Mouse (Mus musculus): ENCODE data around the gene Chchd6. TPM values are rescaled to one million over a fixed set of nuclear protein-coding genes. Genes with fewer than 3 reads are reported as not detected.

Chchd6 gene
- polyA plus RNA-seq, 1 experiment from 2014 or later: 191 TPM

DNA sequence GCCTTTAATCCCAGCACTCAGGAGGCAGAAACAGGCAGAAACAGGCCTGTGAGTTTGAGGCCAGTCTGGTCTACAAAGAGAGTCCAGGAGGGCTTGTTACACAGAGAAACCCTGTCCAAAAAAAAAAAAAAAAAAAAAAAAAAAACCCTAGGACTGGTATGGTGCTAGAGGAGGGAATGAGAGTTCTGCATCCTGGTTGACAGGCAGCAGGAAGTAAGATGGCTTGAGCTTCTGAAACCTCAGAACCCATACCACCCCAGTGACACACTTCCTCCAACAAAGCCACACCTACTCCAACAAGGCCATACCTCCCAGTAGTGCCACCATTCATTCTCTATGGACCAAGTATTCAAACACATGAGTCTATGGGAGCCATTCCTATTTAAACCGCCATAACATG is 1.1 kb upstream of the Chchd6 start:
- no peaks in the 10 kb centered on the region for H3K9me3 ChIP-seq (replicated peaks; ENCODE audit: control insufficient read depth, low read length, poor library complexity, severe bottlenecking)
- H3K27me3 ChIP-seq (ENCODE audit: control insufficient read depth, insufficient read depth, low read depth, low read length): no peaks in the 10 kb centered on the region
- no peak overlapping the region for H3K4me2 ChIP-seq (ENCODE audit: low read length)
- no peaks in the 10 kb centered on the region for H3K36me3 ChIP-seq (ENCODE audit: control insufficient read depth, insufficient read depth, low read length)
- 95% methylated on average over 1 of the region's 1 CpGs for WGBS
- peaks cover 14% of the 10 kb centered on the region for H3K4me1 ChIP-seq (ENCODE audit: control insufficient read depth, insufficient read depth, low read length)
- no peak for ATAC-seq
- no peak overlapping the region for H3K9ac ChIP-seq (ENCODE audit: low read depth, low read length)
- no peak overlapping the region for H3K27ac ChIP-seq (ENCODE audit: low read length)
- H3K4me3 ChIP-seq (ENCODE audit: low read depth, low read length): no peak overlapping the region

- H3K27ac ChIP-seq (ENCODE audit: low read length): peak overlapping the region; percentile 77; the same call in 1 of the 2 replicates
Observed at GRCm38 (mm10) chr6:89595777-89596146, 310 bp upstream of the Chchd6 start.

GRCm38 (mm10) chr6:89592016-89592415 is 3.4 kb downstream of the Chchd6 start:
- Histone ChIP-seq H3K27me3 (ENCODE audit: control insufficient read depth, insufficient read depth, low read depth, low read length) (no peaks in the 10 kb centered on the region), H3K4me3 (ENCODE audit: low read depth, low read length) (no peak overlapping the region), H3K27ac (ENCODE audit: low read length) (no peak overlapping the region), H3K9me3 (replicated peaks; ENCODE audit: control insufficient read depth, low read length, poor library complexity, severe bottlenecking) (no peaks in the 10 kb centered on the region), H3K36me3 (ENCODE audit: control insufficient read depth, insufficient read depth, low read length) (no peaks in the 10 kb centered on the region), H3K4me1 (ENCODE audit: control insufficient read depth, insufficient read depth, low read length) (peaks cover 14% of the 10 kb centered on the region), H3K9ac (ENCODE audit: low read depth, low read length) (no peak overlapping the region), H3K4me2 (ENCODE audit: low read length) (no peak overlapping the region)
- no peak for ATAC-seq
- 86% methylated on average over 3 of the region's 3 CpGs for WGBS

More at GRCm38 (mm10) chr6:89595777-89596146, 310 bp upstream of the Chchd6 start:
- H3K4me2 ChIP-seq (ENCODE audit: low read length): peak overlapping the region; percentile 70
- ATAC-seq: peak; percentile 51; the same call in 1 of the 2 replicates
- peak overlapping the region; percentile 81 for H3K4me3 ChIP-seq (ENCODE audit: low read depth, low read length)
- no peaks in the 10 kb centered on the region for H3K27me3 ChIP-seq (ENCODE audit: control insufficient read depth, insufficient read depth, low read depth, low read length)
- H3K36me3 ChIP-seq (ENCODE audit: control insufficient read depth, insufficient read depth, low read length): no peaks in the 10 kb centered on the region
- no peak overlapping the region for H3K9ac ChIP-seq (ENCODE audit: low read depth, low read length)
- 21% methylated on average over 5 of the region's 5 CpGs for WGBS
- no peaks in the 10 kb centered on the region for H3K9me3 ChIP-seq (replicated peaks; ENCODE audit: control insufficient read depth, low read length, poor library complexity, severe bottlenecking)
- peaks cover 14% of the 10 kb centered on the region for H3K4me1 ChIP-seq (ENCODE audit: control insufficient read depth, insufficient read depth, low read length)

DNA sequence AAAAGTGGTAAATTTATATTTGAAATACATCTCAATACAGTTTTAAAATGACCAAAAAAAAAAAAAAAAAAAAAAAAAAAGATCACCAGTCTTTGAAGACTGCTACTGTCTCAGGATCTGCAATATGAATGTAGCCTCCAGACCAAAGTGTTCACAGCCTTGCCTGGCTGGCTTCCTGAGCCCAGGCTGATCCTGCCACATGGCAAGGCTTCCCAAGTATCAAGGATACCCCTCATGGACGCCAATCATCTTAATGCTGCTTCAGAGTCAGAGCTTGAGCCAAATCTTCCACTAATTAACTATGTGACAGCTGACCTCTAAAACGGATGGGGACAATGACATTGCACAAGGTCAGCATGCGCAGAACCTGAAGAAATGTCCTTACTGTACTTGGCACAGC is 3.9 kb downstream of the Chchd6 start:
- Histone ChIP-seq H3K27me3 (ENCODE audit: control insufficient read depth, insufficient read depth, low read depth, low read length) (no peaks in the 10 kb centered on the region), H3K4me2 (ENCODE audit: low read length) (no peak overlapping the region), H3K4me1 (ENCODE audit: control insufficient read depth, insufficient read depth, low read length) (peaks cover 14% of the 10 kb centered on the region), H3K36me3 (ENCODE audit: control insufficient read depth, insufficient read depth, low read length) (no peaks in the 10 kb centered on the region), H3K4me3 (ENCODE audit: low read depth, low read length) (no peak overlapping the region), H3K9ac (ENCODE audit: low read depth, low read length) (no peak overlapping the region), H3K27ac (ENCODE audit: low read length) (no peak overlapping the region), H3K9me3 (replicated peaks; ENCODE audit: control insufficient read depth, low read length, poor library complexity, severe bottlenecking) (no peaks in the 10 kb centered on the region)
- 86% methylated on average over 3 of the region's 3 CpGs for WGBS
- no peak for ATAC-seq

DNA sequence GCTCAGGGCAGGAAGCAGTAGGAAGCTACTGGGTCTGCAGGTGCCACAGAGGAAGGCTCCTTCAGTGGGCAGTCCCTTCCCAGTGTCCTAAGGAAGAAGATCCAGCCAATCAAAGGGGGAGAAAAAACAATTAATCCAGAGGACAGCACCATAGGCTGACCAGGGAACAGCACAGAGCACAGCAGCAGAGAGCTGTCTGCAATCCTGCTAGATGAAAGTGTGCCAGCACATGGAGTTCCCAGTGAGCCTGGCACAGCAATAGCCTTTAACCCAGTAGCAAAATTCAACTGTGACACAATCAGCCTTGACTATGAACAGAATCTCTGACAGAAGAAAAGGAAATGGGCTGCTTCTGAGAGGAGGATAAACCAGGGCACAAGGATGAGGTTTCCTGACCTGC is 9.8 kb downstream of the Chchd6 start:
- Histone ChIP-seq H3K4me2 (ENCODE audit: low read length) (no peak overlapping the region), H3K27ac (ENCODE audit: low read length) (peak overlapping the region; percentile 8; the same call in 1 of the 2 replicates), H3K36me3 (ENCODE audit: control insufficient read depth, insufficient read depth, low read length) (no peaks in the 10 kb centered on the region), H3K9me3 (replicated peaks; ENCODE audit: control insufficient read depth, low read length, poor library complexity, severe bottlenecking) (no peaks in the 10 kb centered on the region), H3K9ac (ENCODE audit: low read depth, low read length) (no peak overlapping the region), H3K27me3 (ENCODE audit: control insufficient read depth, insufficient read depth, low read depth, low read length) (no peaks in the 10 kb centered on the region), H3K4me3 (ENCODE audit: low read depth, low read length) (no peak overlapping the region), H3K4me1 (ENCODE audit: control insufficient read depth, insufficient read depth, low read length) (peaks cover 17% of the 10 kb centered on the region)
- no peak for ATAC-seq

DNA sequence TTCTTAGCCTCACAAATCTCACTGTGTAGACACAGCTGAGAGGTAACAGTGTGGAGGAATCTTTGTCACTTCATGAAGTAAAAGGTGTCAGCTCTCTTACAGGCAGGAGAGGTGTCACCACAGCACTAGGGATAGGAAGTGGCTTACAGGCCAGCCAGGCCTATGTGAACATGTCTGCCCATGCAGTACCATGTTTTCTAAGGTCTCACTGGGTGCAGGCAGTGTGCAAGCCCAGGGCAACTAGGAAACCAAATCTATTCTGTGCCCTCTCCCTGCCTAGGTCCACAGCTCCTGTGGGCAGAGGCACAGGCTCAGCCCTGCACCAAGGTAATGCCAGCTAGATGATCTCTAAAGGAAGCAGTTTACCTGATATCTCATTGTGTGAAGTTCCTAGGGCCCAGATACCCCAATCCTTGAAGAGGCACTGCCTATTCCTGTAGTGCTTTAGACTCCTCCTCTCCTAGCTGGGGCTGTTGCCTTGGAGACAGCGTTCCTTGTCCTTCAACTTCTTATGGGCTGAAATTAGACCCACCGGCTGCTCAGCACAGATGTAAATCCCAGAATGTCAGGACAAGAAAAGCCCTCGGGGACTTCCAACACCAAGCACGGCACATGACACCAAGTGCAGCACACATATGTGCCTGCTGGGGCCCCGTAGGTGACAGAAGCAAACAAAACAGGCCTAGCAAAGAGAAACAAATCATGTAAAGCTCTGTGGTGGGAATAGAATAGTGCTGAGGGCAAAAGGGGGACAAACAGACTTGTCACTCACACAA is 10.6 kb downstream of the Chchd6 start:
- peak overlapping the region; percentile 6; the same call in 1 of the 2 replicates for H3K27ac ChIP-seq (ENCODE audit: low read length)
- no peaks in the 10 kb centered on the region for H3K27me3 ChIP-seq (ENCODE audit: control insufficient read depth, insufficient read depth, low read depth, low read length)
- H3K4me3 ChIP-seq (ENCODE audit: low read depth, low read length): no peak overlapping the region
- H3K9ac ChIP-seq (ENCODE audit: low read depth, low read length): no peak overlapping the region
- whole genome bisulfite sequencing: 9% methylated on average over 5 of the region's 5 CpGs
- no peak overlapping the region for H3K4me2 ChIP-seq (ENCODE audit: low read length)
- ATAC-seq: peak; percentile 76
- H3K4me1 ChIP-seq (ENCODE audit: control insufficient read depth, insufficient read depth, low read length): peaks cover 17% of the 10 kb centered on the region
- no peaks in the 10 kb centered on the region for H3K9me3 ChIP-seq (replicated peaks; ENCODE audit: control insufficient read depth, low read length, poor library complexity, severe bottlenecking)
- H3K36me3 ChIP-seq (ENCODE audit: control insufficient read depth, insufficient read depth, low read length): no peaks in the 10 kb centered on the region

GRCm38 (mm10) chr6:89583170-89583569 is 12.3 kb downstream of the Chchd6 start:
- no peak overlapping the region for H3K4me2 ChIP-seq (ENCODE audit: low read length)
- no peaks in the 10 kb centered on the region for H3K36me3 ChIP-seq (ENCODE audit: control insufficient read depth, insufficient read depth, low read length)
- no peaks in the 10 kb centered on the region for H3K9me3 ChIP-seq (replicated peaks; ENCODE audit: control insufficient read depth, low read length, poor library complexity, severe bottlenecking)
- peaks cover 17% of the 10 kb centered on the region for H3K4me1 ChIP-seq (ENCODE audit: control insufficient read depth, insufficient read depth, low read length)
- no peak for ATAC-seq
- H3K9ac ChIP-seq (ENCODE audit: low read depth, low read length): no peak overlapping the region
- no peak overlapping the region for H3K27ac ChIP-seq (ENCODE audit: low read length)
- H3K4me3 ChIP-seq (ENCODE audit: low read depth, low read length): no peak overlapping the region
- WGBS: 93% methylated on average over 3 of the region's 3 CpGs
- H3K27me3 ChIP-seq (ENCODE audit: control insufficient read depth, insufficient read depth, low read depth, low read length): no peaks in the 10 kb centered on the region

DNA sequence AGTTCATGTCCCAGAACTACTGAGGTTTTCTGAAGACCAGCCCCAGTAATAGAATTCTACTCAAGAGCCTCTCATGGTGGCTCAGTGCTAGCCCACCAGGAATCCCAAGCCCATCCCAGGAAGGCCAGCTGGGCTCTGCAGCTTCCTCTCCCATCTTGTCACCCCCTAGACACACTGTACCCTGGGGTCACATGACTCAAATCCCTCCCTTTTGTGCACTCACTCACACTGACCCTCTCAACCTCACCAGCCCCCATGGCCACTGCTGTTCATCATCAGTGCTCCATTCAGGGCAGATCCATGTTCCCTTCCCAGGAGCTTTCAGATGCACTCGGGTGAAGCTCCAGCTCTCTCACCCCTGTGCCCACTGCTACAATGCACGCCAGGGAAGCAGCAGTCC is 20.8 kb downstream of the Chchd6 start:
- H3K4me2 ChIP-seq (ENCODE audit: low read length): no peak overlapping the region
- no peaks in the 10 kb centered on the region for H3K9me3 ChIP-seq (replicated peaks; ENCODE audit: control insufficient read depth, low read length, poor library complexity, severe bottlenecking)
- H3K4me3 ChIP-seq (ENCODE audit: low read depth, low read length): no peak overlapping the region
- ATAC-seq: no peak
- H3K4me1 ChIP-seq (ENCODE audit: control insufficient read depth, insufficient read depth, low read length): no peaks in the 10 kb centered on the region
- no peaks in the 10 kb centered on the region for H3K27me3 ChIP-seq (ENCODE audit: control insufficient read depth, insufficient read depth, low read depth, low read length)
- WGBS: 53% methylated on average over 2 of the region's 2 CpGs
- H3K36me3 ChIP-seq (ENCODE audit: control insufficient read depth, insufficient read depth, low read length): peaks cover 2% of the 10 kb centered on the region; the same call in 1 of the 2 replicates
- H3K27ac ChIP-seq (ENCODE audit: low read length): no peak overlapping the region
- no peak overlapping the region for H3K9ac ChIP-seq (ENCODE audit: low read depth, low read length)

DNA sequence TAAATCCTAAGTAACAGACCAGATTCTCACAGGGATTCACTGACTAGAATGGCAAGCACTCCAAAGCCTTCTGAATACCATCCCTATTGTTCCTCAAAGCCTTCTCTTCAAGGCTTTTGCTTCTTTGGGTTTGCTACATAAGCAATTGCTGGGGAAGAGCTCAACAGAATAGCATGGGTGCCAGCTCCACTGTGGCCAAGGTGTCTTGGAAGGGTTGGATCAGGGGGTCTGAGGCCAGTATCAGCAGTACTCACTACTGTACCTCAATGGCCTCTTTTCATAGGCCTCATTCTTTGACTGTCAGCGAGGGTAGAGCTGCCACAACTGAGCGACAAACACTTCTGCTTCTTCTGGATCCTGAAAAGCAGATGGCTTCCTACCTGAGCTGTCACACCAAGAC is 21.7 kb downstream of the Chchd6 start:
- no peaks in the 10 kb centered on the region for H3K9me3 ChIP-seq (replicated peaks; ENCODE audit: control insufficient read depth, low read length, poor library complexity, severe bottlenecking)
- H3K36me3 ChIP-seq (ENCODE audit: control insufficient read depth, insufficient read depth, low read length): peaks cover 4% of the 10 kb centered on the region
- H3K9ac ChIP-seq (ENCODE audit: low read depth, low read length): no peak overlapping the region
- H3K4me2 ChIP-seq (ENCODE audit: low read length): no peak overlapping the region
- no peaks in the 10 kb centered on the region for H3K27me3 ChIP-seq (ENCODE audit: control insufficient read depth, insufficient read depth, low read depth, low read length)
- no peak overlapping the region for H3K27ac ChIP-seq (ENCODE audit: low read length)
- H3K4me3 ChIP-seq (ENCODE audit: low read depth, low read length): no peak overlapping the region
- WGBS: 85% methylated on average over 2 of the region's 2 CpGs
- H3K4me1 ChIP-seq (ENCODE audit: control insufficient read depth, insufficient read depth, low read length): no peaks in the 10 kb centered on the region
- ATAC-seq: no peak

Measured in midbrain, embryonic 16.5 days (tissue).